Comparison of ENCODE assay signal across 9 mouse cellular contexts in genomic region chr11:38747549-38747948, GRCm38 (mm10).
DNase-seq lines count a peak whose midpoint lies in the region; ATAC-seq and TF ChIP-seq lines count a peak whose summit lies in the region.
"Had no signal": no experiment of that assay in that cellular context is flagged by ENCODE, and none has a peak within 500 bp of the region (broad histone marks: within the 10 kb centered on the region; RNA-seq: fewer than 3 reads in every experiment).

No protein-coding gene starts in this region.

- TF ChIP-seq POLR2A in liver, adult 2 months (IDR thresholded peaks at IDR 0.05; ENCODE audit: extremely low read depth, insufficient read depth, low read length) = no peak

- ATAC-seq in erythroblast, adult 5-6 weeks (replicated peaks; ENCODE audit: low FRiP score, poor library complexity, severe bottlenecking) = no peak

- H3K27ac ChIP-seq in liver, adult 2 months (replicated peaks; ENCODE audit: insufficient read depth, low read depth, low read length) = no peak overlapping the region
- H3K27ac ChIP-seq: embryonic facial prominence, embryonic 12.5 days had no signal

- 38% methylated on average over 3 of the region's 3 CpGs for WGBS in liver, adult 2 months

- no peak overlapping the region for H3K4me3 ChIP-seq in liver, adult 2 months (ENCODE audit: insufficient read depth, low read depth, low read length)
- H3K4me3 ChIP-seq: embryonic facial prominence, embryonic 12.5 days; myocyte had no signal

- no peaks in the 10 kb centered on the region for H3K27me3 ChIP-seq in liver, adult 2 months (ENCODE audit: control insufficient read depth, insufficient read depth, low read length)
- H3K27me3 ChIP-seq: embryonic facial prominence, embryonic 12.5 days had no signal

- H3K36me3 ChIP-seq in liver, adult 2 months (ENCODE audit: control insufficient read depth, insufficient read depth, low read length) = no peaks in the 10 kb centered on the region
- H3K36me3 ChIP-seq: embryonic facial prominence, embryonic 12.5 days had no signal

- H3K4me1 ChIP-seq in liver, adult 2 months (ENCODE audit: control insufficient read depth, insufficient read depth, low read length) = no peaks in the 10 kb centered on the region
- H3K4me1 ChIP-seq: embryonic facial prominence, embryonic 12.5 days had no signal

- peak; percentile 56 for DNase-seq in liver, adult 2 months (ENCODE audit: extremely low read depth, low read depth, low spot score)
- DNase-seq in liver = no peak
- DNase-seq in R1 (ENCODE audit: low read depth, low spot score) = peak; percentile 41
- DNase-seq in embryo, embryonic 10 days (ENCODE audit: low spot score) = peak; percentile 68
- peak; percentile 19 for DNase-seq in layer of hippocampus, adult 9-11 months
- DNase-seq in T-cell, adult 2 months (ENCODE audit: low spot score) = no peak

- peak; percentile 41 for TF ChIP-seq CTCF in liver, adult 2 months (IDR thresholded peaks at IDR 0.05; ENCODE audit: low read depth, low read length)

- H3K79me2 ChIP-seq in liver, adult 2 months (ENCODE audit: control insufficient read depth, insufficient read depth, low read length) = no peaks in the 10 kb centered on the region

- H3K9ac ChIP-seq in liver, adult 2 months (ENCODE audit: low read depth, low read length) = no peak overlapping the region
- H3K9ac ChIP-seq: embryonic facial prominence, embryonic 12.5 days had no signal

Comparison
In these comparisons a context has a peak if more than half of its experiments do, and no peak if none do; other contexts are left out.
1. DNase-seq: peak in liver, adult 2 months (single experiment), R1 (single experiment), embryo, embryonic 10 days (single experiment) and layer of hippocampus, adult 9-11 months (single experiment); none in liver (single experiment) and T-cell, adult 2 months (single experiment).